Mouse (Mus musculus): ENCODE measurements around the gene Galnt17. TPM values are rescaled to one million over a fixed set of nuclear protein-coding genes. Genes with fewer than 3 reads are reported as not detected.

Gene Galnt17
- polyA plus RNA-seq (2015; fragmentation: Nextera tagmentation; extraction: Ambion mirVana) = 4.0 and 5.1 TPM in 2 replicates

DNA sequence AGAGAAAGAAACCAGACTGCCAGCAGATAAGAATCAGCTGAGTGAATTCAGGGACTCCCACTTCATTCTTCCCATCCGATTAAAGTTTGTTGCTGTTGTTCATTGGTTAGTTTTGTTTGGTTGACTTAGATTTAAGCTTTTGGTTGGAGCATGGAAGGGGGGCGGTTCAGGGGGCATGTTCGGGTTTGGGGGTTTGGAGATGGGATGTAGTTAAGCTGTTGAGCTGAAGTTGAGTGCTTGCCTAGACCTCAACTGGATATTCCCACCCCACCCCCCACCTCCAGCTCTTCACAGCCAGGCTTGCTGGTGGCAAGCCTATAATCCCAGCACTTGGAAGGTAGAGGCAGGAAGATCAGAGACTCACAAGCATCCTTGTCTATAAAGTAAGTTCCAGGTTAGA is at the start of gene Galnt17:
Galnt17 (minus strand) TSS at position 101 of the 400 bp plus-strand sequence.
- peak within 1 kb of the TSS; percentile 86 for H3K27ac ChIP-seq
- 40% methylated on average over 3 of the region's 3 CpGs for WGBS
- peak within 1 kb of the TSS; percentile 77 for H3K9ac ChIP-seq (replicated peaks)
- no peaks in the 10 kb centered on the region for H3K36me3 ChIP-seq
- H3K9me3 ChIP-seq = no peaks in the 10 kb centered on the region
- H3K4me3 ChIP-seq (replicated peaks) = peak within 1 kb of the TSS; percentile 75
- peak within 1 kb of the TSS; percentile 89 for H3K4me2 ChIP-seq (replicated peaks)
- H3K27me3 ChIP-seq = peaks cover 29% of the 10 kb centered on the region
- H3K4me1 ChIP-seq (replicated peaks) = peaks cover 19% of the 10 kb centered on the region
- ATAC-seq = no peak

GRCm38 (mm10) chr5:131334536-131334935 is 26.2 kb upstream of the Galnt17 start:
- WGBS = 65% methylated on average over 8 of the region's 8 CpGs

DNA sequence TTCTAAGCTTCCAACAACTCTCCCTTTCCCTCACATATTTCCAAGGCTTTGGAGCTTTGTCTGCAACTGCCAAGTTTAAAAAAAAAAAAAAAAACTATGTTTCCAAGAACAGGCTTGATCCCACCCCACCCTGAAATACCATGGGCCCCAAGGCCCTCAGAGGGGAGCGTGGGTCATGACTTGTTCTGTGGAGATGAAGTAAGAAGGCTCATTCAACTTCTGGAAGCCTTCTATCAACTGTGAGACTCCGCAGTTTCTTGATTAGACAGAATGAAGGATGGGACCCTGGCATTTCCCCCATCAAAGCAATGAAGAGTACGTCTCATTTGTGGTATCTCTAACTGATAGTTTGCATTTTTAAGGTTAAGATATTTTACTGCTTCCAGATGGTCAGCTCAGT is 13.0 kb upstream of the Galnt17 start:
- Histone ChIP-seq H3K9ac (replicated peaks) (no peak overlapping the region), H3K9me3 (no peaks in the 10 kb centered on the region), H3K4me2 (replicated peaks) (no peak overlapping the region), H3K36me3 (no peaks in the 10 kb centered on the region), H3K4me1 (replicated peaks) (no peaks in the 10 kb centered on the region), H3K27ac (no peak overlapping the region), H3K27me3 (no peaks in the 10 kb centered on the region), H3K4me3 (replicated peaks) (no peak overlapping the region)
- 83% methylated on average over 3 of the region's 3 CpGs for WGBS
- no peak for ATAC-seq

More at GRCm38 (mm10) chr5:131334536-131334935, 26.2 kb upstream of the Galnt17 start:
- no peak overlapping the region for H3K4me2 ChIP-seq (replicated peaks)
- H3K27ac ChIP-seq = no peak overlapping the region
- H3K9me3 ChIP-seq = no peaks in the 10 kb centered on the region
- ATAC-seq = no peak
- no peaks in the 10 kb centered on the region for H3K36me3 ChIP-seq
- no peak overlapping the region for H3K9ac ChIP-seq (replicated peaks)
- H3K4me3 ChIP-seq (replicated peaks) = no peak overlapping the region
- H3K27me3 ChIP-seq = no peaks in the 10 kb centered on the region
- no peaks in the 10 kb centered on the region for H3K4me1 ChIP-seq (replicated peaks)

GRCm38 (mm10) chr5:131319605-131320004 is 11.3 kb upstream of the Galnt17 start:
- H3K9me3 ChIP-seq = no peaks in the 10 kb centered on the region
- no peak for ATAC-seq
- 55% methylated on average over 3 of the region's 3 CpGs for WGBS
- H3K4me3 ChIP-seq (replicated peaks) = no peak overlapping the region
- H3K27ac ChIP-seq = no peak overlapping the region
- H3K36me3 ChIP-seq = no peaks in the 10 kb centered on the region
- H3K27me3 ChIP-seq = no peaks in the 10 kb centered on the region
- no peak overlapping the region for H3K4me2 ChIP-seq (replicated peaks)
- H3K4me1 ChIP-seq (replicated peaks) = no peaks in the 10 kb centered on the region
- no peak overlapping the region for H3K9ac ChIP-seq (replicated peaks)

DNA sequence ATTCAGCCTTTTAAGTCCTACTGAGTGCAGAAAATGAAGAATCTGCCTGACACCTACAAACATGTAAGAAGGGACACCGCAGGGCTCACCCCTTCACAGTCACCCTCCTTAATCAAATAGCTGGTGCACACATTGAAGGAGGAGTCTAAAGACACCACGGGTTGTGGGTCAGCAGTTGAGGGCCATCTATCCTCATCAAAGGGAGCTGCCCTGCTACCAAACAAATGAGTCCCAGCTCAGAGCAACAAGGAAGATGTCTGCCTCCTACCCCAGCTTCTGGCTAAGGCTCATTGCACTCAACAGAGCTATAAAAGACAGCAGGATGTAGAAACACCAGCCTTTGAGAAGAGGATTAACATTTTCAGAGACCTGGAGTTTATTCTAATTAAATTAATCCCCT is 10.8 kb upstream of the Galnt17 start:
- no peak for ATAC-seq
- Histone ChIP-seq H3K4me2 (replicated peaks) (no peak overlapping the region), H3K9me3 (no peaks in the 10 kb centered on the region), H3K4me3 (replicated peaks) (no peak overlapping the region), H3K27me3 (no peaks in the 10 kb centered on the region), H3K4me1 (replicated peaks) (no peaks in the 10 kb centered on the region), H3K27ac (no peak overlapping the region), H3K9ac (replicated peaks) (no peak overlapping the region), H3K36me3 (no peaks in the 10 kb centered on the region)
- 38% methylated on average over 2 of the region's 2 CpGs for WGBS

DNA sequence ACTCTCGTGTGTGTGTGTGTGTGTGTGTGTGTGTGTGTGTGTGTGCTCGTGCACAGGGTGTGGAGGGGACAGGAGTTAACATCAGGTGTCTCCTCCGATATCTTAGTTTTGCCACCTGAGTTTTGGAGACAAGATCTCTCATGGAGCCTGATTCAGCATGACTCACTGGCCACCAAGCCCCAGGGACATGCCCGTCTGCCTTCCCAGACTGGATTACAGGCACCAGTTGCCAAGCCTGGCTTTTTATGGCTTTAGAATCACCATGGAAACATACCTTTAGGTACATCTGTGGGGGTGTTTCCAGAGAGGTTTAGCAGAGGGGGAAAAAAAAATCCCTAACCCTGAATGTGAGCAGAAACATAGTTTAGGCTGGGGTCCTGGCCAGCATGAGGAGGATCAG is 6.7 kb upstream of the Galnt17 start:
- Histone ChIP-seq H3K4me3 (replicated peaks) (no peak overlapping the region), H3K9me3 (no peaks in the 10 kb centered on the region), H3K27me3 (no peaks in the 10 kb centered on the region), H3K27ac (no peak overlapping the region), H3K4me1 (replicated peaks) (no peaks in the 10 kb centered on the region), H3K9ac (replicated peaks) (no peak overlapping the region), H3K36me3 (no peaks in the 10 kb centered on the region), H3K4me2 (replicated peaks) (no peak overlapping the region)
- no peak for ATAC-seq
- WGBS = 76% methylated on average over 4 of the region's 4 CpGs

DNA sequence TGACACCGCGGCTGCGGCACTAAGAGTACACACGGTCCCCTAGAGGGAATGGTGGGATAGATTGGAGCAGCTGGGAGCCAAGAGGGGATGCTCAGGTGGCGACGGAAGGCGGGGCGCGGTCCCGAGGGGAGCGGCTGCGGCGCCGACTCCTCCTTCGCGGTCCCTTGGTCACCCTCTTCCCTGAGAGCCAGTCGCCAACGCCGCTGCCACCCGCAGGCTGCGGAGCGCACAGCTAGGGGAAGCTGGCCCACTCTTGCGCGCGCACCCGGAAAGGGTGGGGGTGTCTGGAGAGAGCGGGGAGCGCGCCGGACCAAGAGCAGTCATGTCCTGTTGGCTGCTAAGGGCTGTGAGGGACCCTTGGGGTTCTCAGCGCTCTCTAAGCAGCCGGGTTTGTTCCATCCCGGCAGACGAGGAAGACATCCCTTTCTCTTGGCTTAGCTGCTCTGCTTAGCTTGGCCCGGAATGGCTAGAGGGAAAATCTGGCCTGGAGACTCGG is 593 bp downstream of the Galnt17 start:
- H3K9ac ChIP-seq (replicated peaks) = peak overlapping the region; percentile 77
- H3K4me2 ChIP-seq (replicated peaks) = peak overlapping the region; percentile 89
- under 1% methylated on average over 35 of the region's 36 CpGs for WGBS

DNA sequence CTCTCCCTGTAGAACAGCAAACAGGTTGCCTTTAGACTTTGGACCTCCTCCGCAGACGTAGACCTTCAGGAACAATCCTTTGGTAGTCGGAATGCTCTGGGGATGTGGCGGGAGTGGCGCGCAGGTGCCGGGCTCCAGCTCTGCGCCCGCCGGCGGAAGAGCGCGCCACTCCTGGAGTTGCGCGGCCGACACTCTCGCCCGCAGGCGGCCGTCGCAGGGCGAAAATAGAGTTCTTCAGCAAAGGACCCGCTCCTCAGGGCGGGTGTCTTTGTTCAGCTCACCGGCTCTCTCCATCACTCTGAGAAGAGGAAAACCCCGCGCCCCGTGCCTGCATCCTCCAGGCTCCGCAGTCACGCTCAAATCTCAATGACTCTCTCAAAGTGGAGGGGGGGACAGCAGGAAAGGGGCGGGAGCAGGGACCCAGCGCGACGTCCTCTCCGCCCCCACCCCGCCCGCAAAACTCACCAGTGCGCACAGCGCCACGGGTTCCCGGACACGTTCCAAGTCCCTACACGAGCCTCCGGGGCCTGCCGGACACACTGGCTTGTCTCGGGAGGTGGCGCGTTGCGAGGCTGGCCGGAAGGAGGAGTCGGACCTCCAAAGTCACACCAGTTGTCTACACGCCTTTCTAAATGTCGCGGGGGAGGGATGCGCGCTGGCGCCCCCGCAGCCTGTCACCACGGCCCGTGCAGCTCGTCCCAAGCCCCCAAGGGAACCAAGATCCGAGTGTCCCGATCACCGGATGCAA is 1.2 kb downstream of the Galnt17 start:
- Histone ChIP-seq H3K4me3 (replicated peaks) (peak overlapping the region; percentile 75), H3K36me3 (no peaks in the 10 kb centered on the region), H3K4me1 (replicated peaks) (peaks cover 19% of the 10 kb centered on the region), H3K9me3 (no peaks in the 10 kb centered on the region), H3K4me2 (replicated peaks) (peak overlapping the region; percentile 89), H3K27ac (peak overlapping the region; percentile 86), H3K9ac (replicated peaks) (peak overlapping the region; percentile 77), H3K27me3 (peaks cover 29% of the 10 kb centered on the region)
- peak; percentile 81 for ATAC-seq
- WGBS = under 1% methylated on average over 64 of the region's 64 CpGs

More for the DNA sequence above, 593 bp downstream of the Galnt17 start:
- Histone ChIP-seq H3K27me3 (peaks cover 29% of the 10 kb centered on the region), H3K27ac (peak overlapping the region; percentile 86), H3K9me3 (no peaks in the 10 kb centered on the region), H3K4me1 (replicated peaks) (peaks cover 19% of the 10 kb centered on the region), H3K36me3 (no peaks in the 10 kb centered on the region), H3K4me3 (replicated peaks) (peak overlapping the region; percentile 75)
- peak; percentile 94 for ATAC-seq

GRCm38 (mm10) chr5:131306321-131306907 is 1.9 kb downstream of the Galnt17 start:
- H3K9ac ChIP-seq (replicated peaks) = peak overlapping the region; percentile 77
- peak overlapping the region; percentile 75 for H3K4me3 ChIP-seq (replicated peaks)
- no peaks in the 10 kb centered on the region for H3K36me3 ChIP-seq
- H3K4me2 ChIP-seq (replicated peaks) = peak overlapping the region; percentile 89
- under 1% methylated on average over 39 of the region's 39 CpGs for WGBS
- no peak overlapping the region for H3K27ac ChIP-seq
- no peaks in the 10 kb centered on the region for H3K9me3 ChIP-seq
- no peak for ATAC-seq
- peaks cover 29% of the 10 kb centered on the region for H3K27me3 ChIP-seq
- peaks cover 19% of the 10 kb centered on the region for H3K4me1 ChIP-seq (replicated peaks)

- no peak for ATAC-seq
- no peak overlapping the region for H3K9ac ChIP-seq (replicated peaks)
- peak overlapping the region; percentile 75 for H3K4me3 ChIP-seq (replicated peaks)
- H3K27me3 ChIP-seq = peaks cover 29% of the 10 kb centered on the region
- H3K36me3 ChIP-seq = no peaks in the 10 kb centered on the region
- H3K27ac ChIP-seq = no peak overlapping the region
- 55% methylated on average over 5 of the region's 5 CpGs for WGBS
- H3K4me1 ChIP-seq (replicated peaks) = peaks cover 19% of the 10 kb centered on the region
- peak overlapping the region; percentile 89 for H3K4me2 ChIP-seq (replicated peaks)
- no peaks in the 10 kb centered on the region for H3K9me3 ChIP-seq
Observed at GRCm38 (mm10) chr5:131305223-131305622, 3.1 kb downstream of the Galnt17 start.

DNA sequence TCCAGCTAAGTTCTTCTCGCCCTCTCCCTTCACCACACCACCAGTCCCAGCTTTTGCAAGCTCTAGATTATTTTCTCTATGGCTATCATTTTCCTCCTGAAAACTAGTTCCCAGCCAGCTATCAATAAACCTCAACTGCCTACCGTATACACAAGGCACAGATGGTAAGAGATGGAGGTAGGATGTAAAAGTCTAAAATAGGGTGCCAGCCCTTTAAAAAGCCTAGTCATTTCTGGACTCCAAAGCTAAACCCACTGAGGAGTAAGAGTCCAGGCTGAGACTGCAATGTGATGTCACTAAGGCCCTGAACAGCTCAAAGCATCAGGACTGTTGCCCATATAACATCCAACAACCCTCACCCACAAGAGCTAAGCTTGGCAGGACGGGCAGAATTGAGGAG is 6.8 kb downstream of the Galnt17 start:
- 96% methylated on average over 3 of the region's 3 CpGs for WGBS
- peaks cover 13% of the 10 kb centered on the region for H3K4me1 ChIP-seq (replicated peaks)
- H3K36me3 ChIP-seq = no peaks in the 10 kb centered on the region
- no peak overlapping the region for H3K4me2 ChIP-seq (replicated peaks)
- no peak overlapping the region for H3K27ac ChIP-seq
- H3K9me3 ChIP-seq = no peaks in the 10 kb centered on the region
- ATAC-seq = no peak
- no peak overlapping the region for H3K9ac ChIP-seq (replicated peaks)
- H3K27me3 ChIP-seq = peaks cover 23% of the 10 kb centered on the region
- no peak overlapping the region for H3K4me3 ChIP-seq (replicated peaks)

DNA sequence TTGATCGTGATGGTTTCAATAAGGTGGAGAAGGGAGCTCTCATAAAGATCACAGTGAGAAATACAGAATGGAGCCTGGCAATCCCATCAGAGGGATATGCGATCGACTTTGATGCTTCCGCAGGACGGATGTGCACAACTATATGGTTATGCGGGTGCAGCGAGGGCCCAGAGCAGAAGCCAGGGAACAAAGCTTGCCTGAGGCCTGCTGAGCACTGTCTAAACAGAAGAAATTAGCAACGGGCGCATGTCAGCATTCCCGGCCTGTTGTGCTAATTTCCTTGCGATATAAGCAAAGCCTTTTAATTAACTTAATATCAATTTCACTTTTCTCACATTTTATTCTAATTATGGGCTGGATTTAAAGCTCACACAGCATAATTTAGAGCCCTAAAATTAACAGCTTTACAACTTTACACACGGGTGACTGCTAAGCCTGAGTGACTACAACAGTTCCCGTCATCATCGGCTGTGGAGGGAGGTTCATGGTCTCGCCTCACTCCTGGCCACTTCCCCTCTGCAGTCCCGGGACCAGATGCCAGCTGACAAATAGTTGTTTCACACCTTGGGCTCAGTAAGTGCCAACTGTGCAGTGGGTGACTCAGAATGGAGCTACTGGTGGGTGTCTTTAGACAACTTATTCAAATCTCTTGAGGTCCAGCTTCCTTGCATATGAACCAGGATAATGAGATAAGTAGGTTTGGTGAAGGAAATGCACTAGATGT is 14.4 kb downstream of the Galnt17 start:
- Histone ChIP-seq H3K27ac (no peak overlapping the region), H3K27me3 (no peaks in the 10 kb centered on the region), H3K9me3 (no peaks in the 10 kb centered on the region), H3K4me3 (replicated peaks) (no peak overlapping the region), H3K4me2 (replicated peaks) (no peak overlapping the region), H3K36me3 (no peaks in the 10 kb centered on the region), H3K9ac (replicated peaks) (no peak overlapping the region), H3K4me1 (replicated peaks) (no peaks in the 10 kb centered on the region)
- no peak for ATAC-seq
- 84% methylated on average over 16 of the region's 16 CpGs for WGBS
